Mouse (Mus musculus) G1E (cell line): ENCODE data around the gene Chka.

Source experiments
- CTCF ChIP-seq: IDR thresholded peaks from 2 replicates; pipeline ENCODE4 v1.5.1; 2012; ENCODE audit warnings: low read depth, low read length, inconsistent platforms, mixed read lengths
- POLR2AphosphoS5 ChIP-seq: IDR thresholded peaks from 2 replicates; pipeline ENCODE4 v1.6.1; 2012; ENCODE audit warnings: low read depth, low read length, inconsistent platforms; ENCODE audit not compliant: insufficient replicate concordance
- TAL1 ChIP-seq: conservative IDR thresholded peaks from 2 replicates; pipeline ENCODE4 v1.6.1; 2012; ENCODE audit warnings: low read depth, low read length, inconsistent platforms, mixed read lengths

DNA sequence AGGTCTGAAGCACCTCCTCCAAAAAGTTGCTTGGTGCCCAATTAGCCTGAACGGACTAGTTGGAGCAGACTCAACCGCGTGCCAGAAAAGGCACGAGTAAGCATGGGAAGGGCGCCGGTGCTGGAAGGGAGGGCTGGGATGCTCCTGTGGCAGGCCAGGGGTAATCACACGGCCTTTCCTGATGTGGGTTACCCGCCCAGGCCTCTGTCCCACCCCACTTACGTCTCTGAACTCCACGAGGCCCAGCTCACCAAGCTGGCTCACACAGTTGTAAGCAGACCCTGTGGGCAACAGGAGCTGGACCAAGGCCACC, 52.7 kb downstream of the Chka start:
- TF ChIP-seq CTCF (no peak), POLR2AphosphoS5 (no peak), TAL1 (no peak)
